Mouse (Mus musculus): ENCODE measurements around the gene Spaca4.

DNA sequence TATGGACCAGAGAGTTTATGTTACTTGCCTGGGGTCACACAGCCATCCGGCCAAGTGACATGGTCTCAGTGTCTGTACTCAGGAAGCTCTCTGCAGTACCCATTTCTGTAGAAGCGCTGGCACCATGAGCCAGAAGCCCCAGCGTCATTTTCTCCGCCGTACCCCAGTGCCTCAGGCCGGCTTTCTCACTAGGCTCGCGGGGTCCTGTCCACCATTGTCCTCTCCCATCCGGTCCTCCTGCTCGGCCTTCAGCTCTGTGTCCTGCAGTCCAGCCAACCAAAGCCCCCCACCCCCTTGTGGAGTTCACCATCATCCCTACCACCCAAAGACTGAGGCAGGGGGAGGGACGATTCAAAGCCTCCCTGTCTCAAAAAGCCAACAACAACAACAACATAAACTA lies 24.0 kb downstream of the Spaca4 start:
- TF ChIP-seq GATA1 (IDR thresholded peaks at IDR 0.05; ENCODE audit: low read length): no peak
- TF ChIP-seq TAL1 (IDR thresholded peaks at IDR 0.05; ENCODE audit: low read length): no peak
